Mouse (Mus musculus) heart, embryonic 14.5 days (tissue): ENCODE measurements at regions not wholly inside any gene's neighbourhood (a gene's known extent, or its start where the extent isn't known, plus 50 kb on each side); places are given as distances from the start of the nearest gene placed in this dataset.

Experiments used
- ATAC-seq: fragments of 200-750 bp; cut with Nextera tagmentation; 2 replicates; pipeline ENCODE4 v1.8.0; 2017; ENCODE audit warnings: low read depth, moderate TSS enrichment; ENCODE audit not compliant: insufficient number of reproducible peaks, insufficient read depth, low FRiP score
- H3K27ac ChIP-seq, 2 experiments: fragments of 200-500 bp in 1 of 2; fragments of 300-500 bp in 1 of 2; sonication (generic) in 1 of 2; replicated peaks in 1 of 2; 2 replicates each; pipeline ENCODE4 v1.5.1; 2012 to 2014; ENCODE audit warnings: low read depth in 2 of 2, low read length in 2 of 2, control low read depth in 1 of 2, mild to moderate bottlenecking in 1 of 2, mixed read lengths in 1 of 2; ENCODE audit not compliant: control insufficient read depth in 1 of 2, insufficient read depth in 1 of 2
- H3K27me3 ChIP-seq: fragments of 300-500 bp; sonication (generic); 2 replicates; pipeline ENCODE4 v1.6.1; 2014; ENCODE audit warnings: mild to moderate bottlenecking, low read length, control low read depth; ENCODE audit not compliant: control insufficient read depth, insufficient read depth
- H3K36me3 ChIP-seq: fragments of 300-500 bp; sonication (generic); 2 replicates; pipeline ENCODE4 v1.6.1; 2014; ENCODE audit warnings: mild to moderate bottlenecking, control low read depth, low read length, mixed read lengths; ENCODE audit not compliant: control insufficient read depth, insufficient read depth
- H3K4me1 ChIP-seq, 2 experiments: fragments of 200-500 bp in 1 of 2; fragments of 300-500 bp in 1 of 2; sonication (generic) in 1 of 2; 2 replicates each; pipeline ENCODE4 v1.6.1; 2012 to 2014; ENCODE audit warnings: low read length in 2 of 2, control low read depth in 1 of 2, mixed read lengths in 1 of 2; ENCODE audit not compliant: control insufficient read depth in 2 of 2, insufficient read depth in 2 of 2
- H3K4me2 ChIP-seq: fragments of 300-500 bp; sonication (generic); 2 replicates; pipeline ENCODE4 v1.6.1; 2014; ENCODE audit warnings: mild to moderate bottlenecking, low read length
- H3K4me3 ChIP-seq, 2 experiments: fragments of 200-500 bp in 1 of 2; fragments of 300-500 bp in 1 of 2; sonication (generic) in 1 of 2; 2 replicates each; pipeline ENCODE4 v1.5.1; 2012 to 2014; ENCODE audit warnings: low read length in 2 of 2, mild to moderate bottlenecking in 2 of 2, control low read depth in 1 of 2, low read depth in 1 of 2, moderate library complexity in 1 of 2; ENCODE audit not compliant: control insufficient read depth in 1 of 2, insufficient read depth in 1 of 2
- H3K9ac ChIP-seq: fragments of 300-500 bp; sonication (generic); 2 replicates; pipeline ENCODE4 v1.6.1; 2014; ENCODE audit warnings: mild to moderate bottlenecking, low read length
- H3K9me3 ChIP-seq: fragments of 300-500 bp; sonication (generic); 2 replicates; pipeline ENCODE4 v1.6.1; 2016; ENCODE audit warnings: low read length, control low read depth; ENCODE audit not compliant: control insufficient read depth
- WGBS: fragments of 180-500 bp; shearing (Covaris S2); extraction: QIAGEN DNeasy Blood & Tissue Kit; methylation state at CpG from one replicate; pipeline ENCODE4 v1.1.7; 2014; 5-methylcytosine and 5-hydroxymethylcytosine counted together

DNA sequence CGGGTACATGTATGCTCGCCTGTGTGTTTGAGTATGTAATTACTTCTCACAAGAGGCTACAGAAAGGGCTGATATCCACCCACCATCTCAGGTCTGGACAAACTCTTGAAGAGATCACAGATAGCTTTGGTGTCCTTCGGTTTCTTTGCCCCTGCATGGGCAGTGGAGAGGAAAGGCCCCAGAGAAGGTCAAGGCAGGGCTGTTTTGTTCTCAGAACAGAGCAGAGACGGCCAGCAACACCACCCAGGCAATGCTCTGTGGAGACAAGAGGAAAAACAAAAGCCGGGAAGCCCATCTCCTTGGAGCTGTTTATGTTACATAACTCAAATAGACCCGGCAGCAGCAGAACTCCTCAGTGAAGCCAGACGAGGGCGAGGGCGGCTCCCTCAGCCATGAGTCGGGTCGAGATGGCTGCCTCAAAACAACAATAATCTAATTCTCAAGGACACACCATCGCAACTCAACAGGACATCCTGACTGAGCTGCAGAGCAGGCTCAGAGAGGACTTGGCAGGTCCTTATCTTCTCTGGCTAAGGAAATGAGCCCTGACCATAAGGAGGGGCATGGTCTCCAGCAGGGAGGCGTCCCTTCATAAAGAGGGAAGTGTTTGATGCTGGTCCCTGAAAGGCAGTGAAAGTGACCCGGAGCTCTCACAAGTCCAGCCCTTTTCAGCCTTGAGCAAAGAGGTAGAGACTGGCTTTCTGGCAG, 52.2 kb upstream of the Tarbp1 start:
- Histone ChIP-seq H3K9me3 (no peaks in the 10 kb centered on the region), H3K36me3 (no peaks in the 10 kb centered on the region), H3K4me2 (0 out of 2 replicates have a peak overlapping the region, but pooled peaks have one; percentile 18), H3K4me1 (peaks cover 65 to 73% of the 10 kb centered on the region in 2 experiments), H3K4me3 (no peak overlapping the region), H3K27me3 (no peaks in the 10 kb centered on the region), H3K9ac (peak overlapping the region; percentile 56; the same call in 1 of the 2 replicates), H3K27ac (peak overlapping the region; percentile 72 to 93)
- peak; percentile 83 for ATAC-seq
- 15% methylated on average over 14 of the region's 14 CpGs for WGBS

DNA sequence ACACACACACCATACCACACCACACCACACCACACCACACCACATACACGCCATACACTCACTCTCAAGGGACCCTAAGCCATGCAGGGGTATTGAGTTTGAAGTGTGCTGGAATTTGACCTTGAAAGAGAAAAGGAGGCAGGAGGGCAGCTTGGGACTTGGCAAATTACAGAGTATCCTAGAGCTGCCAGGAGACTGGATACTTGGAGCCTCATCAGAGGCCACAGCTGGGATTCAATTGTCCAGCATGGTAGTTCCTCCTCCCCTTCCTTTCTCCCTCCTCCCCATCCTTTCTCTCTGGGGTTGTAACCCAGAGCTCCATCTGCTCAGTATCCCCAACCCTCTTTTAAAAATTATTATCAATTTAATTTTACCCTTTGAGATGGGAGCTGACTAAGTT, 50.7 kb upstream of the Tarbp1 start:
- Histone ChIP-seq H3K9me3 (no peaks in the 10 kb centered on the region), H3K27ac (peak overlapping the region in 1 of 2 experiments; percentile 93; a peak in 2 of 4 replicates), H3K9ac (no peak overlapping the region), H3K36me3 (no peaks in the 10 kb centered on the region), H3K4me1 (peaks cover 53 to 63% of the 10 kb centered on the region in 2 experiments), H3K27me3 (no peaks in the 10 kb centered on the region), H3K4me3 (no peak overlapping the region), H3K4me2 (no peak overlapping the region)
- ATAC-seq: no peak
- WGBS: 64% methylated on average over 1 of the region's 1 CpGs
